Mouse (Mus musculus): ENCODE measurements around the gene Cfap43. TPM values are rescaled to one million over a fixed set of nuclear protein-coding genes. Genes with fewer than 3 reads are reported as not detected.

The Cfap43 gene
- polyA plus RNA-seq, 1 experiment = 0.20 TPM

DNA sequence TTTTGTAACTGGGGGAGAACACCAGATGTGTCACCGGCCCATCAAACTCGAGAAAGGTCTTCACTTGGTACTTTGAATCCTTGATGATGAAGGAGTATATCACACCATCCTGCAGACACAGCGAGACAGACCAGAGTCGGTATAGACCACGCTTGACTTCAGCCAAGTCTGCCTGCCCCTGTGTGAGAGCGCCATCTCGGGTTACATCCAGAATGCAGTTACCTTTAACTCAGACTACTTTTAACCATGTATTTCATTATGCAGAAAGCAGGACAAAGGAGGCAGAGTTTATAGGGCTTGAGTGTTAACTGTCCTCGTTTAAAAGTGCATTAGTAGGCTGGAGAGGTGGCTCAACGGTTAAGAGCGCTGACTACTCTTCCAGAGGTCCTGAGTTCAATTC, 107.0 kb downstream of the Cfap43 start:
- TF ChIP-seq CTCF (IDR thresholded peaks at IDR 0.05; ENCODE audit: borderline replicate concordance, control insufficient read depth, extremely low read depth, insufficient read depth, low read length, poor library complexity) (no peak), POLR2A (IDR thresholded peaks at IDR 0.05; ENCODE audit: control insufficient read depth, extremely low read depth, insufficient read depth, low read length, poor library complexity) (no peak)
- H3K4me3 ChIP-seq (ENCODE audit: control insufficient read depth, insufficient read depth, low read length) = no peak overlapping the region
- H3K36me3 ChIP-seq (ENCODE audit: control insufficient read depth, insufficient read depth, low read length) = no peaks in the 10 kb centered on the region
- H3K27ac ChIP-seq (ENCODE audit: control insufficient read depth, insufficient read depth, low read length) = no peak overlapping the region
- no peaks in the 10 kb centered on the region for H3K4me1 ChIP-seq (replicated peaks; ENCODE audit: control insufficient read depth, insufficient read depth, low read length)
- no peaks in the 10 kb centered on the region for H3K27me3 ChIP-seq (ENCODE audit: control insufficient read depth, insufficient read depth, low read length)
- DNase-seq = no peak
- WGBS = 86% methylated on average over 10 of the region's 10 CpGs

DNA sequence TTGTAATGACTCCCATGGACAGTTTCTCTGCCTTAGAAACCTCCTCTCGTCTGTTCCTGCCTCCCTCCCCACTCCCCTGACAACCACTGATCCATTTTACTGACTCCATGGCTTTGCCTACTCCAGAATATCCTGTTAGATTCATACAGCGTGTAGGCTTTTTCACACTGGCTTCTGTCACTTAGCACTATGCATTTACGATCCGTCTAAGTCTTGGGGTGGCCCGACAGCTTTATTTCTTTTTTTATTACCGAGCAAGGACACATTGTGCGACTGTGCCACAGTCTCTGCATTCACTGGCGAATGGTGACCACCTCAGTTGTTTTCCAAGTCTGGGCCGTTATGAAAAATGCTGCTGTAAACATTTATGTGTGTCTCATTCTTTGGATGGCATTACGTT, 120.5 kb downstream of the Cfap43 start:
- 90% methylated on average over 10 of the region's 10 CpGs for WGBS
- no peaks in the 10 kb centered on the region for H3K27me3 ChIP-seq (ENCODE audit: control insufficient read depth, insufficient read depth, low read length)
- TF ChIP-seq POLR2A (IDR thresholded peaks at IDR 0.05; ENCODE audit: control insufficient read depth, extremely low read depth, insufficient read depth, low read length, poor library complexity) (no peak), CTCF (IDR thresholded peaks at IDR 0.05; ENCODE audit: borderline replicate concordance, control insufficient read depth, extremely low read depth, insufficient read depth, low read length, poor library complexity) (no peak)
- H3K4me3 ChIP-seq (ENCODE audit: control insufficient read depth, insufficient read depth, low read length) = no peak overlapping the region
- H3K27ac ChIP-seq (ENCODE audit: control insufficient read depth, insufficient read depth, low read length) = no peak overlapping the region
- H3K36me3 ChIP-seq (ENCODE audit: control insufficient read depth, insufficient read depth, low read length) = no peaks in the 10 kb centered on the region
- no peak for DNase-seq
- no peaks in the 10 kb centered on the region for H3K4me1 ChIP-seq (replicated peaks; ENCODE audit: control insufficient read depth, insufficient read depth, low read length)

- 93% methylated on average over 7 of the region's 7 CpGs for WGBS
- DNase-seq = no peak
- Histone ChIP-seq H3K4me1 (replicated peaks; ENCODE audit: control insufficient read depth, insufficient read depth, low read length) (no peaks in the 10 kb centered on the region), H3K36me3 (ENCODE audit: control insufficient read depth, insufficient read depth, low read length) (no peaks in the 10 kb centered on the region), H3K27ac (ENCODE audit: control insufficient read depth, insufficient read depth, low read length) (no peak overlapping the region), H3K4me3 (ENCODE audit: control insufficient read depth, insufficient read depth, low read length) (no peak overlapping the region), H3K27me3 (ENCODE audit: control insufficient read depth, insufficient read depth, low read length) (no peaks in the 10 kb centered on the region)
- no peak for TF ChIP-seq CTCF (IDR thresholded peaks at IDR 0.05; ENCODE audit: borderline replicate concordance, control insufficient read depth, extremely low read depth, insufficient read depth, low read length, poor library complexity)
- no peak for TF ChIP-seq POLR2A (IDR thresholded peaks at IDR 0.05; ENCODE audit: control insufficient read depth, extremely low read depth, insufficient read depth, low read length, poor library complexity)
Observed at GRCm38 (mm10) chr19:47796699-47797098, 122.4 kb downstream of the Cfap43 start.

GRCm38 (mm10) chr19:47795009-47795728, 123.9 kb downstream of the Cfap43 start:
- no peaks in the 10 kb centered on the region for H3K4me1 ChIP-seq (replicated peaks; ENCODE audit: control insufficient read depth, insufficient read depth, low read length)
- no peaks in the 10 kb centered on the region for H3K27me3 ChIP-seq (ENCODE audit: control insufficient read depth, insufficient read depth, low read length)
- H3K36me3 ChIP-seq (ENCODE audit: control insufficient read depth, insufficient read depth, low read length) = no peaks in the 10 kb centered on the region
- TF ChIP-seq POLR2A (IDR thresholded peaks at IDR 0.05; ENCODE audit: control insufficient read depth, extremely low read depth, insufficient read depth, low read length, poor library complexity) (no peak), CTCF (IDR thresholded peaks at IDR 0.05; ENCODE audit: borderline replicate concordance, control insufficient read depth, extremely low read depth, insufficient read depth, low read length, poor library complexity) (no peak)
- H3K4me3 ChIP-seq (ENCODE audit: control insufficient read depth, insufficient read depth, low read length) = no peak overlapping the region
- WGBS = 63% methylated on average over 15 of the region's 15 CpGs
- no peak overlapping the region for H3K27ac ChIP-seq (ENCODE audit: control insufficient read depth, insufficient read depth, low read length)
- DNase-seq = peak; percentile 75

- TF ChIP-seq CTCF (IDR thresholded peaks at IDR 0.05; ENCODE audit: borderline replicate concordance, control insufficient read depth, extremely low read depth, insufficient read depth, low read length, poor library complexity) = no peak
- TF ChIP-seq POLR2A (IDR thresholded peaks at IDR 0.05; ENCODE audit: control insufficient read depth, extremely low read depth, insufficient read depth, low read length, poor library complexity) = no peak
- no peaks in the 10 kb centered on the region for H3K36me3 ChIP-seq (ENCODE audit: control insufficient read depth, insufficient read depth, low read length)
- no peak for DNase-seq
- H3K4me3 ChIP-seq (ENCODE audit: control insufficient read depth, insufficient read depth, low read length) = no peak overlapping the region
- WGBS = 56% methylated on average over 5 of the region's 5 CpGs
- peaks cover 2% of the 10 kb centered on the region; the same call in 1 of the 2 replicates for H3K4me1 ChIP-seq (replicated peaks; ENCODE audit: control insufficient read depth, insufficient read depth, low read length)
- no peak overlapping the region for H3K27ac ChIP-seq (ENCODE audit: control insufficient read depth, insufficient read depth, low read length)
- H3K27me3 ChIP-seq (ENCODE audit: control insufficient read depth, insufficient read depth, low read length) = no peaks in the 10 kb centered on the region
Observed at GRCm38 (mm10) chr19:47794331-47794730, 124.8 kb downstream of the Cfap43 start.

GRCm38 (mm10) chr19:47790316-47791020, 128.6 kb downstream of the Cfap43 start:
- Histone ChIP-seq H3K4me3 (ENCODE audit: control insufficient read depth, insufficient read depth, low read length) (no peak overlapping the region), H3K27me3 (ENCODE audit: control insufficient read depth, insufficient read depth, low read length) (no peaks in the 10 kb centered on the region), H3K27ac (ENCODE audit: control insufficient read depth, insufficient read depth, low read length) (no peak overlapping the region), H3K36me3 (ENCODE audit: control insufficient read depth, insufficient read depth, low read length) (no peaks in the 10 kb centered on the region), H3K4me1 (replicated peaks; ENCODE audit: control insufficient read depth, insufficient read depth, low read length) (peaks cover 2% of the 10 kb centered on the region; the same call in 1 of the 2 replicates)
- 97% methylated on average over 11 of the region's 11 CpGs for WGBS
- no peak for DNase-seq
- TF ChIP-seq POLR2A (IDR thresholded peaks at IDR 0.05; ENCODE audit: control insufficient read depth, extremely low read depth, insufficient read depth, low read length, poor library complexity) (no peak), CTCF (IDR thresholded peaks at IDR 0.05; ENCODE audit: borderline replicate concordance, control insufficient read depth, extremely low read depth, insufficient read depth, low read length, poor library complexity) (no peak)

Measured in thymus, adult 2 months (tissue).